Mouse (Mus musculus): ENCODE measurements around the gene Uggt1. TPM values are rescaled to one million over a fixed set of nuclear protein-coding genes. Genes with fewer than 3 reads are reported as not detected.
A peak's percentile ranks its signal among the peaks of the same experiment; 100 is the strongest.

Gene Uggt1
- total RNA-seq, 2 experiments from 2014 or later, result 38.4 to 51.8 TPM

GRCm38 (mm10) chr1:36129126-36129525, 115.4 kb downstream of the Uggt1 start:
- DNase-seq (ENCODE audit: low spot score in 2 of 2), result no peak
- intact Hi-C loops (cut with DNase I), result no loop called here

GRCm38 (mm10) chr1:36125076-36125475, 119.4 kb downstream of the Uggt1 start:
- DNase-seq (ENCODE audit: low spot score in 2 of 2), result no peak
- intact Hi-C loops (cut with DNase I), result no loop called here

GRCm38 (mm10) chr1:36121172-36121571, 123.3 kb downstream of the Uggt1 start:
- intact Hi-C loops (cut with DNase I), result no loop called here
- DNase-seq (ENCODE audit: low spot score in 2 of 2), result no peak

GRCm38 (mm10) chr1:36119426-36119825, 125.1 kb downstream of the Uggt1 start:
- intact Hi-C loops (cut with DNase I), result no loop called here
- DNase-seq (ENCODE audit: low spot score in 2 of 2), result no peak

GRCm38 (mm10) chr1:36118958-36119357, 125.6 kb downstream of the Uggt1 start:
- intact Hi-C loops (cut with DNase I), result no loop called here
- DNase-seq (ENCODE audit: low spot score in 2 of 2), result no peak

- intact Hi-C loops (cut with DNase I), result no loop called here
- DNase-seq (ENCODE audit: low spot score in 2 of 2), result no peak
Observed at GRCm38 (mm10) chr1:36118061-36118685, 126.3 kb downstream of the Uggt1 start.

GRCm38 (mm10) chr1:36116488-36116887, 128.0 kb downstream of the Uggt1 start:
- intact Hi-C loops (cut with DNase I), result no loop called here
- DNase-seq (ENCODE audit: low spot score in 2 of 2), result no peak

GRCm38 (mm10) chr1:36114844-36115243, 129.7 kb downstream of the Uggt1 start:
- intact Hi-C loops (cut with DNase I), result no loop called here
- no peak for DNase-seq (ENCODE audit: low spot score in 2 of 2)

- intact Hi-C loops (cut with DNase I), result no loop called here
Observed at GRCm38 (mm10) chr1:36113670-36114069, 130.8 kb downstream of the Uggt1 start.

GRCm38 (mm10) chr1:36112665-36113064, 131.9 kb downstream of the Uggt1 start:
- intact Hi-C loops (cut with DNase I), result no loop called here
- DNase-seq (ENCODE audit: low spot score in 2 of 2), result no peak

More at GRCm38 (mm10) chr1:36113670-36114069, 130.8 kb downstream of the Uggt1 start:
- no peak for DNase-seq (ENCODE audit: low spot score in 2 of 2)

GRCm38 (mm10) chr1:36109987-36110386, 134.5 kb downstream of the Uggt1 start:
- no peak for DNase-seq (ENCODE audit: low spot score in 2 of 2)
- intact Hi-C loops (cut with DNase I), result no loop called here

GRCm38 (mm10) chr1:36105917-36106706, 138.4 kb downstream of the Uggt1 start:
- no peak for DNase-seq (ENCODE audit: low spot score in 2 of 2)
- intact Hi-C loops (cut with DNase I), result no loop called here

GRCm38 (mm10) chr1:36100371-36100770, 144.1 kb downstream of the Uggt1 start:
- intact Hi-C loops (cut with DNase I), result no loop called here
- no peak for DNase-seq (ENCODE audit: low spot score in 2 of 2)

- intact Hi-C loops (cut with DNase I), result no loop called here
- no peak for DNase-seq (ENCODE audit: low spot score in 2 of 2)
Observed at GRCm38 (mm10) chr1:36098432-36098831, 146.1 kb downstream of the Uggt1 start.

GRCm38 (mm10) chr1:36095423-36096272, 148.9 kb downstream of the Uggt1 start:
- intact Hi-C loops (cut with DNase I), result no loop called here
- peak; percentile 90 to 94 for DNase-seq (ENCODE audit: low spot score in 2 of 2)

GRCm38 (mm10) chr1:36093741-36094140, 150.8 kb downstream of the Uggt1 start:
- no peak for DNase-seq (ENCODE audit: low spot score in 2 of 2)
- intact Hi-C loops (cut with DNase I), result no loop called here

- intact Hi-C loops (cut with DNase I), result no loop called here
Observed at GRCm38 (mm10) chr1:36091246-36091645, 153.3 kb downstream of the Uggt1 start.

GRCm38 (mm10) chr1:36090722-36091110, 153.8 kb downstream of the Uggt1 start:
- no peak for DNase-seq (ENCODE audit: low spot score in 2 of 2)
- intact Hi-C loops (cut with DNase I), result no loop called here

More at GRCm38 (mm10) chr1:36091246-36091645, 153.3 kb downstream of the Uggt1 start:
- no peak for DNase-seq (ENCODE audit: low spot score in 2 of 2)
